Mouse (Mus musculus): ENCODE results near the gene Zfp579.
A peak's percentile ranks its signal among the peaks of the same experiment; 100 is the strongest.

Zfp579 gene

GRCm38 (mm10) chr7:4996003-4996895 is at the start of gene Zfp579:
TSS of gene Zfp579 (minus strand) at chr7:4996158.
- peak; percentile 88 for DNase-seq

DNA sequence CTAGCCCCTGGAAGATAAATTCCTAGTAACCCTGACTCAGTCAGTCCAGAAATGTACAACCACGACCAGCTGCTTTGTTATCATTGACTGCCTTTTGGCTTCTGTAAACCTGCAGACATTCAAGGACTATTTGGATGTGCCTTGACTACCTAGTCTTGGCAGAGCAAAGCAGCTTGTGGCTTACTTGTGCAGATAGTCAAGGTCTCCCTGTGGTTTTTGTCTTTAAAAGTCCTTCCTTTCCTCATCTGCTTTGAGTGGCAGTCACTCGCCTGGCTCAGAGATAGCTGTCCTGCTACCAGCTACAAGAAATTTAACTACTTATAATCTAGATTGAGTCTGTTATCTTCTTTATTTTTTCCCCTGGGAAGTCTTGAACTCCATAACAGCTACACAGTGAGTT is 49.0 kb upstream of the Zfp579 start:
- no peak for DNase-seq

DNA sequence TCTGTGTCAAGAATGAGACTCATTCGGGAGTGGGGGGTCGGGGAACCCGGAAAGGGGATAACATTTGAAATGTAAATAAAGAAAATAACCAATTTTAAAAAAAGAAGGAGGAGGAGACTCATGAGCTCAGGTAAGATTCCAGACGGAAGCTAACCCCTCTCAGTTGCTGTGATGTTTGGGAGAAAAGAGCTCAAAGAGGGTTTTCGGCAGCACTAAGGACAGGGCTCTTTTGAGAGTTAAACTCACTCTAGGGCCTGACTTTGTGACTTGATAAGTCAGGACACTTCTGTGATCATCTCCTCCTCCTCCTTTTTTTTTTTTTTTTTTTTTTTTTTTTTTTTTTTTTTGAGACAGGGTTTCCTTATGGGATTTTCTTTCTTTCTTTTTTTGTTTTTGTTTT is 43.0 kb upstream of the Zfp579 start:
- no peak for DNase-seq

DNA sequence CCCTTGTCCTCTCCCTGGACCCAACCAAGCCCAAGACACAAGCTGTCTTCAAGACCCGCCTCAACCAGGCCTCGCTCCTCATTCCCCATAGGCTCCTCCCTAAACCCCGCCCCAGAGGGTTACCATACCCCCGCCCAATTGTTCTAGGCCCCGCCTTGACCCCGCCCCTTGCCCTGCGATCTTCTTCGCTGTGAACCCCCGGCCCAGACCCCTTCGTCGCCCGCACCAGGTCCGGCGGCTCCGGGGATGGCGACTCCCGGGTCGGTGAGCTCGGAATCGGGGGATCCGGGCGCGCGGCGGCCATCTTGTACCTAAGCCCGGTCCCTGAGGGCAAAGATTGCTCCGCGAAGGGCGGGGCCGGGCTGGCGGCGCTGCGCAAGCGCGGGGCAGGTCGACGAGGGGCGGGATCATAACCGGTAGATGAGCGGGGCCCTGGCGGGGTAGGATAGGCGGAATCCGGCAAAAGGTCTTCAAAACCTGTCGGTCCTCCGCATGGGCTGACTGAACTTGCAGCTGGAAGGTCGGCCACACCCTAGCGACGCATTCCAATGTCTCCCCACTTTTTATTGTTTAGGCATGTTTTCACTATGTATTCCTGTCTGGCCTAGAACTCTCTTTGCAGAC is 42.3 kb upstream of the Zfp579 start, which contains the start of gene Zfp784:
Gene Zfp784, minus strand, starts transcription at position 338 of the 624 bp plus-strand sequence.
- peak; percentile 94 to 95 for DNase-seq

DNA sequence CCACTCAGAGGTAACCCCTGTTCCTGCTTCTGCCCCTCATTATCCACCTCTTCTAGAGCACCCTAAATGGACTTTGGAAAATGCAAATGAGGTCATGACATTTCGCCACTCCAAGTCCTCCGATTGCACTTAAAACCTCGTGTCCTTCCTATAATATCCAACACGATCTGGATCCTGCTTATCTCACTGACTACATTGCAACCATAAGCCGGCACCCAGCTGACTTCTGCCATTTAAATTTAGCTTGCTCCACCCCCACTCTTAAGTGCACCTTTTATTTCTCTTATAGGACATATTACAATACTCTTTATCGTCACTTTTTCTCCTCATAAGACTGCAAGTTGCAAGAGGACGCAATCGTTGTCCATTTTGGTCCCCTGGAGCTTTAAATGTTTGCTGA is 41.5 kb upstream of the Zfp579 start:
- DNase-seq = no peak

GRCm38 (mm10) chr7:5037026-5037425 is 41.1 kb upstream of the Zfp579 start:
- no peak for DNase-seq

DNA sequence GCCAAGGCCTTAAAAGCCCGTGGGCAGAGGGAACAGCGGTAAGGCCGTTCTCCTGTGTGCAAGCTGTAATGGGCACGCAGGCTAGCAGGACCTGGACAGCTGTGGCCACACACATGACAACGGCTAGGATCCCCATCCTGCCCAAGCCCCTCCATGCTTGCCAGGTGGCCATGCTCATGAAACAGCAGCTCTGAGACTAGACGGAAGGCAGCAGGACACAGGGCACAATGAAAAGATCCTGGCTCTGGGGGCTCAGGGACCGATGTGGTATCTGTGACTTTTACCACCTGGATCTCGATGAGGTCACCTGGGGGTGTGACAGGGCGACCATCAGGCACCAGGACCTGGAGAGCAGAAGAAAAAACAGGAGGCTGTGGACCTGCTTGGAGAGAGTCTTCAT is 40.2 kb upstream of the Zfp579 start:
- DNase-seq = no peak

GRCm38 (mm10) chr7:5035628-5036027 is 39.7 kb upstream of the Zfp579 start:
- DNase-seq = no peak

- DNase-seq = no peak
Observed at GRCm38 (mm10) chr7:5033818-5034217, 37.9 kb upstream of the Zfp579 start, which contains the start of gene 4632433K11Rik. TSS of gene 4632433K11Rik (plus strand) at chr7:5034118.

DNA sequence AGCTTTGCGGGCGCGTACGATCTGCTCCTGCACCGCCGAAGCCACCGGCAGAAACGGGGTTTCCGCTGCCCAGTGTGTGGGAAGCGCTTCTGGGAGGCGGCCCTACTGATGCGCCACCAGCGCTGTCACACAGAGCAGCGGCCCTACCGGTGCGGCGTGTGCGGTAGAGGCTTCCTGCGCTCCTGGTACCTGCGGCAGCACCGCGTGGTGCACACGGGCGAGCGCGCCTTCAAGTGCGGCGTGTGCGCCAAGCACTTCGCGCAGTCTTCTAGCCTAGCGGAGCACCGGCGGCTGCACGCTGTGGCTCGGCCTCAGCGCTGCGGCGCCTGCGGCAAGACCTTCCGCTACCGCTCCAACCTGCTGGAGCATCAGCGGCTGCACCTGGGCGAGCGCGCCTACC is 35.5 kb upstream of the Zfp579 start:
- no peak for DNase-seq

DNA sequence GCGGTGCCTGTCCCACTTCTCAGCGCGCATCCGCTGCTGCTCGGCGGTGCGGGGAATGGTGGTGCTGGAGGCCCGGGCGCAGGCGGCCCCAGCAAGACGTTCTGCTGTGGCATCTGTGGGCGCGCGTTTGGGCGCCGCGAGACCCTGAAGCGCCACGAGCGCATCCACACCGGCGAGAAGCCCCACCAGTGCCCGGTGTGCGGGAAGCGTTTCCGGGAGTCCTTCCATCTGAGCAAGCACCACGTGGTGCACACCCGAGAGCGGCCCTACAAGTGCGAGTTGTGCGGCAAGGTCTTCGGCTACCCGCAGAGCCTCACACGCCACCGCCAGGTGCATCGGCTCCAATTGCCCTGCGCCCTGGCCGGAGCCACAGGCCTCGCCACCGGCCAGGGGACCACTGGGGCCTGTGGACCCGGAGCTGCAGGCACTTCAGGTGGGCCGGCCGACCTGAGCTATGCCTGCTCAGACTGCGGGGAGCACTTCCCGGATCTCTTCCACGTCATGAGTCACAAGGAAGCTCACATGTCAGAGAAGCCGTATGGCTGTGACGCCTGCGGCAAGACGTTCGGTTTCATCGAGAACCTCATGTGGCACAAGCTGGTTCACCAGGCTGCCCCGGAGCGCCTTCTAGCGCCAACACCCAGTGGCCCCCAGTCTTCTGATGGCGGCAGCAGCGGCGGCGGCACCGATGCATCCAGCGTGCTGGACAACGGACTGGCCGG is 34.8 kb upstream of the Zfp579 start:
- peak in 1 of 2 experiments; percentile 19 for DNase-seq

DNA sequence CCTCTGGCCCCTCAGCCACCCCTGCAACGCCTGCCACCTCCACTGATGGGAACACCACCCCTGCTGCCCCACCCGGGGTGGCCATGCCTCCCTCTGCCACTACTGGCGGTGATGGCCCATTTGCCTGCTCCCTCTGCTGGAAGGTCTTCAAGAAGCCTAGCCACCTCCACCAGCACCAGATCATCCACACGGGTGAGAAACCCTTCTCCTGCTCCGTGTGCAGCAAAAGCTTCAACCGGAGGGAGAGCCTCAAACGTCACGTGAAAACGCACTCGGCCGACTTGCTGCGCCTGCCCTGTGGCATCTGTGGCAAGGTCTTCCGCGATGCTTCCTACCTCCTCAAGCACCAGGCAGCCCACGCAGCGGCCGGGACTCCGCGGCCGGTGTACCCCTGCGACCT is 34.0 kb upstream of the Zfp579 start:
- no peak for DNase-seq

- no peak for DNase-seq
Observed at GRCm38 (mm10) chr7:5029543-5029942, 33.6 kb upstream of the Zfp579 start.

GRCm38 (mm10) chr7:5021197-5021596 is 25.2 kb upstream of the Zfp579 start:
- DNase-seq = peak in 1 of 2 experiments; percentile 15

DNA sequence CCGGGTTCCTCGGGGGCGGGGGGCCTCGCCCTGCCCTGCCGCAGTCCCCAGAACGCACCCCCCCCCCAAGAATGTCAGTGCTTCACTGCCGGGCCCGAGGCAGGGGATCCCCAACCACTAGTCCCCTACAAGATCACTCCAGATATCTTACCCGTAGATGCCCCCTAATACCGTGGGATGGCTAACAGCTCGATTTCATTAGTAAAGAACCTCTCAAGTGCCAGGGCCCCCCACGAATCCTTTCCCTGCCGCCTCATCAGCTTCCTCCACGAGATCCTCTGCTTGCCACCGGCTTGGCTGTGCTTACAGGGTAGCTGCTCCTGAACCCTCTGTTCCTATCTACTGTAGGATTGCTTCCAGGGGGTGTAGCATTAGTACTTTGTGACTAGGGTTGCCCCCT is 24.7 kb upstream of the Zfp579 start:
- DNase-seq = no peak

DNA sequence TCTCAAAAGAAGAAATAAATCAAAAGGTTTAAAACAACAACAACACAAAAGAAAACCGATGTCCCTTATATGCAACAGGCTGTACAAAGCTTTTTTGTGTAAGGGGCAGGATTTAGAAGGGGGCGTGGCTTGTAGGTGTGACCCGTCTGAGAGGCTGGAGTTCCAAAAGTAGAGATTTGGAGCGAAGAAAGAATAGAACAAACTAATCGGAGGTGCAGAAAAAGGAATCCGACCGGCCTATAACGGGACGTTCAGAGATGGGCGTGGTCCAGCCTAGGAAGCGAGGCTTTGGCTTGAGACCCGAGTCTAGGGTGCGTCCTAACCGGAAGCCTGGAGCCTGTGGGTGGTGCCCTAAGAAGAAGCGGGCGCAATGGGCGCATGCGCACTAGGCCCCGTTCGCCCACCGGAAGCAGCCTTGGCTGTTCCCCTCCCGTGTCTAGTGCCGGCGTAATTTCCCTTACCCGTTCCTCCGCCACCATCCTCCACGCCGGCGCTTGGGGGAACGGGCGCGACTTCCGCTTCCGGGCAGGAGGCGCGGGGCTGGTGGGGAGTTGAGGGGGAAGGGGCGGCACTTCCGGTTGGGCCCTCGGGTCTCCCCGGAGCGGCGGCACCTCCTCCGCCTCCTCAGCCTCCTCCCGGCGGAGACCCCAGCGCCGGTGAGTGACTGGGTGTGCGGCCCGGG is 24.2 kb upstream of the Zfp579 start, which contains the start of the genes Zfp865 and Ccdc106:
Gene Zfp865, plus strand, starts transcription at position 377 of the 682 bp plus-strand sequence.
Gene Ccdc106, plus strand, starts transcription at position 554 of the 682 bp plus-strand sequence.
- DNase-seq = peak; percentile 99 to 100

DNA sequence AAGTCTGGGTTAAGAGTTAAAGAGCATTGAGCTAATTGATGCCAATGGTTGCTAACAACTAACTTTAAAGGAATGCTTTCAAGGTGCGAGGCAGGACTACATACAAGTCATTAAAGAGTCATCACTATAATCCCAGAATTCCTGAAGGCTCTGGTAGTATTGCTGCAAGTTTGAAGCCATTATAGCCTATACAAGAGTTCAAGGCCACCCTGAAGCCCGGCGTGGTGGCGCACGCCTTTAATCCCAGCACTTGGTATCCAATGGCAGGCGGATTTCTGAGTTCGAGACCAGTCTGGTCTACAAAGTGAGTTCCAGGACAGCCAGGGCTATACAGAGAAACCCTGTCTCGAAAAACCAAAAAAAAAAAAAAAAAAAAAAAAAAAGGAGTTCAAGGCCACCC is 23.6 kb upstream of the Zfp579 start:
- DNase-seq = peak in 1 of 2 experiments; percentile 39

DNA sequence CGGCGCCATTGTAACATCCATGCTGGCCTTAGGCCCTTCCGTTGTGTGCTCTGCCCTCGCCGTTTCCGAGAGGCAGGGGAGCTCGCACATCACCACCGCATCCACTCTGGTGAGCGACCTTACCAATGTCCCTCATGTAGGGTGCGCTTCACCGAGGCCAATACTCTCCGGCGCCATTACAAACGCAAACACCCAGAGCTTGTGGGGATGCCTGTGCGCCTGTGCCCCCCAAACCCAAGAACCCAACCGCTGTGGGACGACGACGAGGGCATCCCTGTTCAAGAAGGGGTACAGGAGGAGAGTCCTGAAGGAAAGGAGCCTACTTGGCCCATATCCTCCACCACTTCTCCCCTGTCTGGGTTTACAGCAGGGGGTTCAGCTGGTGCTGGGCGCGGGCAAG is 22.0 kb upstream of the Zfp579 start:
- no peak for DNase-seq

DNA sequence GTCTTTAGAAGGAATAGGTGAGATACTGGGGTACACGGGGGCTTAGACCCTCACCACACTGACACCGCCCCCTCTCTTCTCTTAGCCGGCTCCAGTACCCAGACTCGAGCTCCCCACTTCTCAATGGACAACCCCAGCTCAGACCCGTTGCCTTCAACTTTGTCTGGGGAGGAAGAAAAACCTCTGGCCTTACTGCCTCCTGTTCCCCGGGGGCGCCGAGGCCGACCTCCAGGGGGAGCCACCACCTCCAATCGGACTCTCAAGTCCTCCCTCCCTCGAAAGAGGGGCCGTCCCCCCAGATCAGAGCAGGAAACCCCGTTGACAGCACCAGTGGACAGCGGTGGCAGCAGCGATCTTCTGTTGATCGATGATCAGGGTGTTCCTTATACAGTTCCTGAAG is 21.4 kb upstream of the Zfp579 start:
- DNase-seq = peak; percentile 31 to 53

DNA sequence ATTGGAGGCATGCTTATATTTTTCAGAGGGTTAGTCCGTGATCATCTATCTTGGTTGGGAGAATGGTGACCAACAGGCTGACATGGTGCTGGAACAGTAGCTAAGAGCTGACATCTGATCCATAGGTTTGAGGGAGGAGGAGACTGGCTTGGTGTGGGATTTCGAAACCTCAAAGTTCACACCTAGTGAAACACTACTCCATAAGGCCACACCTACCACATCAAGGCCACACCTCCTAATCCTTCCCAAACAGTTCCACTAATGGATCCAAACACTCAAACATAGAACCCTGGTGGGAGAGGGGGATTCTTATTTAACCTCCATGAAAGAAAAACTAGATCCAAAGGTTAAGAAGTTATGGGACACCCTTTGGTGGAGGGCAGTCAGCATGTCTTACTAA is 21.0 kb upstream of the Zfp579 start:
- DNase-seq = no peak

DNA sequence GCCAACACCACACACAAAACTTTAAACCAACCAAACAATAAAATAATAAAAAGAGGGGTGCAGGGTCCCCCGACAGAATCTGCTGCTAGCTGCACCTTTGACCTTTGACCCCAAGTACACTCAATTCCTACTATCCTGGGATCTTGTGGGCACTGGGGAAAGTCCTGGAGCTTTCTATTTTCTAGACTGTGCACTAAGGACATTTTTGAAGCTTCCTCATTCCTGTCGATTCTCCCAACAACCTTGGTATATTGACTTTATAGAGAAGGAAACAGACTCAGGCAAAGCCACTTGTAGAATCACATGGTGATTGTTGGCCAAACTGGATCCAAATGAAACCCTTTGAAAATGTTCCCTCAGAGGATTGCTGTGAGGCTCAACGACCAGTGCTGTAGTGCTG is 20.1 kb upstream of the Zfp579 start:
- no peak for DNase-seq
